Mouse (Mus musculus): ENCODE measurements around the gene Hs2st1.
A peak's percentile ranks its signal among the peaks of the same experiment; 100 is the strongest.

Hs2st1 gene

GRCm38 (mm10) chr3:144433039-144433438 is 136.9 kb downstream of the Hs2st1 start:
- no peak for DNase-seq

GRCm38 (mm10) chr3:144432143-144432577 is 137.8 kb downstream of the Hs2st1 start:
- DNase-seq: no peak

DNA sequence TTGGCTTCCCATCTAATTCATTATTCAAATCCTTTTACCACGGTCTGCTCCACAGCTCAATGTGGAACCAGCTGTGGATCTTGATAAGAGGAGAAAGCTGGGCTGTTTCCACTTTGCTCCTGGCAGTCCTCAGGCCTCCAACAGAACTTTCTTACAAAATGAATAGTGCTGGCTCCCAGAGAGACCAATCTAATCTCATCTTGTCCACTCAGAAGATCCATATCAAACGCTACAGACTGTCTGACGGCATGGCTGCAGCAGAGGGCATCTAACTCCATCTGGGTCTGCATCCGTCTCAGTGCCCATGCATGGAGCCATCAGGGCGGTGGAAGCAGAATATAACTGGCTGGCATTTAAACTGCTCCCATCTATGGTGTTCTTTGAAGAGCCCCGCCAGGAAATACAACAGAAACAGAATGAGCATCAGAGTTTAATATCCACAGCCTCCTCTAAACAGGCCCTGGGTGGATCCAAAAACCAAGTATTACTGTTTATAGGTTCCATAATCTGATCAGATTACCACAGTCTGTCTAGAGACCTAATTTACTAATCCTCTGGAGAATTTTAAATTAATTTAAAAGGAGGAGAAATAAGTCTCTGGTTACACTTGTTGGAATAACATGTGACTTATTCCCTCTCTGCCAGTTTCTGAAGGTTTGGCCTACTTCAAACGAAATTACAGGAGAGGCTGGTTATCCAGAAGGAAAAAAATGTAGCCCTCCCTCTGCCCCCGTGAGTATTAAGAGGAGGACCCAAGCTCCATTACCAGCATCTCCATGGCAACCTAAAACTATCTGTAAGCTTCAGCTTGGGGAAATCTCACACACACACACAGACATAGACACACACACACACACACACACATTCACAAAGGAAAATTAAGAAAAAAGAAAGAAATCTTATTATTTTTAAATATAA is 141.2 kb downstream of the Hs2st1 start:
- DNase-seq: no peak

GRCm38 (mm10) chr3:144425041-144425448 is 144.9 kb downstream of the Hs2st1 start:
- no peak for DNase-seq

- no peak for DNase-seq
Measured at GRCm38 (mm10) chr3:144421404-144422180, 148.4 kb downstream of the Hs2st1 start.

GRCm38 (mm10) chr3:144413821-144414220 is 156.2 kb downstream of the Hs2st1 start:
- DNase-seq: no peak

- no peak for DNase-seq
Measured at GRCm38 (mm10) chr3:144412538-144413272, 157.3 kb downstream of the Hs2st1 start.

GRCm38 (mm10) chr3:144411650-144412278 is 158.2 kb downstream of the Hs2st1 start:
- no peak for DNase-seq

GRCm38 (mm10) chr3:144411051-144411542 is 158.9 kb downstream of the Hs2st1 start:
- no peak for DNase-seq

DNA sequence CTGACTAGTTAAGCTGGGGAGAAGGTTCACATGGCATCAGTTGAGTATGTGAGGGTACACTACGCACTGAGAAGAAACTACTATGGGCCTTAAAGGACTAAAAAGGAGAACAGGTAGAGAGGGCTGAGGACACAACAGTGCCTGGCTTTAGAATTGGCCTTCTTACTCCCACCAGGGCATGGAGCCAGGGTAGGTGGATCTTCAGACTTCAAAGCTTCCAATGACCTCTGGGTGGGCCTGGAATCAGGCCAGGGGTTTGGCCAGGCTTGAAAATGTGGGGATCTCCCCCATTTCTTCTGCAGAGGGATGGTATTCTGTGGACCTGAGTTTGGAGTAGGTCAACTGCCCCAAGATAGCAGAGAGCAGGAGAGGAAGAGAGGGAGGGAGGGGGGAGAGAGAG is 161.0 kb downstream of the Hs2st1 start:
- DNase-seq: no peak

DNA sequence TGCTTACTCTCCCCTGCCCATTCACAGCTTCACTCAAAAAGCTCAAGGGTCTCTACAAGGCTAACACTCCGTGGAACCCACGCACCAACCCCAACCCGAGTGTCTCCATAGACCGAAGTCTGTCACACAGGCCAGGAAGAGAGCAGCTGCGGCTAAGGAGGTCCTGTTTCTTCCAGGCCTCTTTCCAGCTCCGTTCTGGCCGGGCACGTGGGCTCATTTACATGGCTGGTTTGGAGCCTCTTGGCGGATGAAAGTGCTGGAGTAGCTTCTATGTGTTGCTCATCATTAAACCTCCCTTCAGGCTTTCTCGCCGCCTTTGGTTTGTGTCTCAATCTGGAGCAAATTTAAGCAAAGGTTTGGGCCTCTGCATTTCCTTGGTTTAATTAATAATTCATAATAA is 164.7 kb downstream of the Hs2st1 start:
- no peak for DNase-seq

- no peak for DNase-seq
Measured at GRCm38 (mm10) chr3:144401292-144401691, 168.7 kb downstream of the Hs2st1 start.

- DNase-seq: no peak
Measured at GRCm38 (mm10) chr3:144400870-144401269, 169.1 kb downstream of the Hs2st1 start.

- no peak for DNase-seq
Measured at GRCm38 (mm10) chr3:144400374-144400773, 169.6 kb downstream of the Hs2st1 start.

DNA sequence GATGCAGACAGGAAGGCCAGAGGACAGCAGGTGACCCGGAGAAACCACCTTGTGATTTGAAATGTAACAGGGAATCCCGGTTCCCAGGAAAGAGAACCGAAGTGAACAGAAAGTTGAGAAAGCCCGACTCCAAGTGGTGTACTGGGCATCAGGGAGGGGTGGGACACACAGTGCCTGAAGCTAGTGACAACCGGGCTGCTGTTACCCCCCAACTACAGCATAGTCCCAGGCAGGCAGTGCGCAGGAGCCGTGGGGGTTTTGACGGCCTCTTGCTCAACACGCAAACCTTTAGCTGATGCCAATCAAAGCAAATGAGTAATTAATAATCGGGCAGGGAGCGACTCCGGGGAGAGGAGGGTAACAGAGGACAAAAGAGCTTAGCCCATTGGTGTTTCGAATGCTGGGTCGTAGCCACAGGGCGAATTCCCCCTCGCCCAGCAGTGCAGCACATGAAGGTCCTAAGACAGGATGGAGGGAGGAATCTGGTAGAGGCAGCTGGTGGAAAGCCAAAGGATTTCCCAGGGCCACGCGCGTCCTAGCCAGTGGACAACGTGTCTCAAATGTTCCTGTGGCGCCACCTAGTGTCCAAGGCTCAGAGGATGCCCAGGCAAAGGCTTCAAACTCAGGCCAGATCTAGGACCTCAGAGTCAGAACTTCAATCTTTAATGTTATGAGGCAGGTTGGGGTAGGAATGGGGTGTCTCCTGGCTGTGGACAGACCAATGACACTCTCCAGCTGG is 170.5 kb downstream of the Hs2st1 start:
- DNase-seq: peak; percentile 49

DNA sequence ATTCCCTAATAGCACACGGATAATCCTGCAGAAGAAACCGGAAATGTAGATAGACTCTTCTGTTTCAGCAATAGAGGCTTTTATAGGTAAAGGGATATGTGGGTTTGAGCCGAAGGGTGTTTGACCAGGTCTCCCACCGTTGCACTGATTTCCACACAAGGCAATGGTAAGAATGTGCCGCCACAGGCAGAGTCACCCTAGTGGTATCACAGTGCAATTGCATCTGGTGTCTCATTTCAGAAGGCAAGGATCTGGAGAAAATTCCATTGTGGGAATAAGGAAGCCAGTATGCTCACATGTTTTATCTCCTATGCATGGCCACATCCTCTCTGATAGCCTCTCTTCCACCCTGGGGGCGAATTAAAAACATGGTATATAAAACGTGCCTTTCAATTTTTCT is 171.8 kb downstream of the Hs2st1 start:
- DNase-seq: no peak

GRCm38 (mm10) chr3:144396478-144396877 is 173.5 kb downstream of the Hs2st1 start:
- DNase-seq: no peak

DNA sequence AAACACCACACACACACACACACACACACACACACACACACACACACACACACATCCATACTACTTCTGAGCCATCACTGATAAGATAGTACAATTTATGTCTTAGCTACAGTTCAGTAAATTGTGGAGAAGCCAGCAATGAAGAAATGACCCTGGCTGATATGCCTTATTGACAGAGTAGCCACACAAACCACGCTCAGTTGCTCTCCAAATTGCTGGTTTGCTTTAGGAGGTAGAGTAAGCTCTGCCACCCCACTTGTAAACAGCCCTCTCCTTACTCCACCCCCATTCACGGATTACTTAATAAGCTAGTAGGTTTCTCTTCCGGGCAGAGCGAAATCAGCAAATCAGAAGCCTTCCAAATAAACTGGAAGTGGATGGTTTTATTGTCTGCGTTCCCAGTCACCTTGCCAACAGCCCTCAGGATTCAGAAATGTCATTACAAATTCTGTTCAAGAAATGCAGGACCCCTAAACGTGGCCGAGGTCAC is 175.5 kb downstream of the Hs2st1 start:
- DNase-seq: no peak

DNA sequence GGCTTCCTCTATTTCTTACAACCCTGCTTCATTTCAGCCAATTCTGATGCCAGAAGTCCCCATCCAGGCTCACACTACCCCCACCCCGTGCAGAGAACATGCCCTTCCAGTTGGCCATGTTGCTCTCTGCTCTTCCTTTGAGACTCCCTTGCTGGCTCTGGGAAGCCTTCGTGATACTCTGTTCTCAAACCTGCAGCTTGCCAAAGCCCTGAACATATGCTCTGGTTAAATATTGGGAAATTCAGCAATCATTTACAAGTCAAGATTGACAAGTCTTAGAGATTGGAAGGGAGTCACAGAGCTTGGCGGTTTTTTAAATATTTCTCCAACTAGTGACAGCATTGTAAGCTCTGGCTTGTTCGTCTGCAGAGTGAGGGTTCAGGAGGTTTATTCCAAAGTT is 183.5 kb downstream of the Hs2st1 start:
- no peak for DNase-seq

- no peak for DNase-seq
Measured at GRCm38 (mm10) chr3:144384648-144385047, 185.3 kb downstream of the Hs2st1 start.

DNA sequence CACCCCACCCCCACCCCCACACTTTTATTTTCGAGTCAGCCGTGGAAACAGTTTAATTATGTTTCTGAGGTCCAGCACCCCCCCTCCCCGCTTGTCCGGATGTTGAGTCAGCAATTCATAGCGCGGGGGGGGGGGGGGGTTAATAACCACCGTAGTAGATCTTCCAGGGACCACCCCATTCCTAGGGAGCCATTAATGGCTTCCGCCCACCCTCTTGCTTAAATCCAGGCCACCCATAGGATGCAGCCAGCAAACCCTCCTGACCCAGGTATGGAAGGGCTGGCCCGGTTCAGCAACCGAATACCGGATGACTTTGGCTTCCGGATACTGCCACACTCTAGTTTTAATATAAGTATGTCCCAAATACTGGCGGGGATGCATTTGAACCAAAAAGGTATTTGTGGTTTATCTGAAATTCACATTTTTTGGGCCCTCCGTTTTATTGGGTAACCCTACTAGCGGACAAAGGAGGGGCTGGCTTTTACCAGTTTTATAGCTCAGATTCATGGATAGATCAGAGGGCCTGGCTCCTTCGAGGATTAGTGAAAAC is 188.5 kb downstream of the Hs2st1 start:
- DNase-seq: no peak
